Mouse (Mus musculus) limb, embryonic 14.5 days (tissue): ENCODE measurements at regions not wholly inside any gene's neighbourhood (a gene's known extent, or its start where the extent isn't known, plus 50 kb on each side); places are given as distances from the start of the nearest gene placed in this dataset.
A peak's percentile ranks its signal among the peaks of the same experiment; 100 is the strongest.

Source experiments
- ATAC-seq: fragments of 200-750 bp; cut with Nextera tagmentation; 2 replicates; pipeline ENCODE4 v1.8.0; 2017; ENCODE audit warnings: low read depth, moderate number of reproducible peaks, moderate TSS enrichment; ENCODE audit not compliant: low FRiP score
- DNase-seq: peaks from one replicate; pipeline ENCODE4 v3.0.0-alpha.2; 2015; ENCODE audit warnings: low spot score
- H3K27ac ChIP-seq: fragments of 300-500 bp; sonication (generic); replicated peaks from 2 replicates; pipeline ENCODE4 v1.5.1; 2014; ENCODE audit warnings: low read depth, mild to moderate bottlenecking, low read length, moderate library complexity, mixed read lengths
- H3K27me3 ChIP-seq: fragments of 300-500 bp; sonication (generic); 2 replicates; pipeline ENCODE4 v1.6.1; 2014; ENCODE audit warnings: low read length, mixed read lengths; ENCODE audit not compliant: control insufficient read depth, insufficient read depth
- H3K36me3 ChIP-seq: fragments of 300-500 bp; sonication (generic); 2 replicates; pipeline ENCODE4 v1.6.1; 2014; ENCODE audit warnings: mild to moderate bottlenecking, low read length, moderate library complexity, mixed read lengths; ENCODE audit not compliant: control insufficient read depth, insufficient read depth
- H3K4me1 ChIP-seq: fragments of 300-500 bp; sonication (generic); 2 replicates; pipeline ENCODE4 v1.6.1; 2014; ENCODE audit warnings: antibody characterized with exemption, low read length, mixed read lengths; ENCODE audit not compliant: control insufficient read depth, insufficient read depth
- H3K4me2 ChIP-seq: fragments of 300-500 bp; sonication (generic); replicated peaks from 2 replicates; pipeline ENCODE4 v1.6.1; 2014; ENCODE audit warnings: low read depth, mild to moderate bottlenecking, low read length, moderate library complexity; ENCODE audit not compliant: severe bottlenecking
- H3K4me3 ChIP-seq: fragments of 300-500 bp; sonication (generic); replicated peaks from 2 replicates; pipeline ENCODE4 v1.5.1; 2014; ENCODE audit warnings: low read length
- H3K9ac ChIP-seq: fragments of 300-500 bp; sonication (generic); 2 replicates; pipeline ENCODE4 v1.6.1; 2014; ENCODE audit warnings: mild to moderate bottlenecking, low read depth, low read length, moderate library complexity; ENCODE audit not compliant: severe bottlenecking
- H3K9me3 ChIP-seq: fragments of 300-500 bp; sonication (generic); 2 replicates; pipeline ENCODE4 v1.6.1; 2016; ENCODE audit warnings: low read length; ENCODE audit not compliant: control insufficient read depth
- POLR2A ChIP-seq: fragments of 200-500 bp; IDR thresholded peaks from 2 replicates; pipeline ENCODE4 v1.8.0; 2012; ENCODE audit warnings: inconsistent platforms, mild to moderate bottlenecking, moderate library complexity, borderline replicate concordance; ENCODE audit not compliant: insufficient read depth, insufficient read length; ENCODE audit errors: extremely low read depth
- WGBS: fragments of 180-500 bp; shearing (Covaris S2); extraction: QIAGEN DNeasy Blood & Tissue Kit; methylation state at CpG from one replicate; pipeline ENCODE4 v1.1.7; 2014; 5-methylcytosine and 5-hydroxymethylcytosine counted together

DNA sequence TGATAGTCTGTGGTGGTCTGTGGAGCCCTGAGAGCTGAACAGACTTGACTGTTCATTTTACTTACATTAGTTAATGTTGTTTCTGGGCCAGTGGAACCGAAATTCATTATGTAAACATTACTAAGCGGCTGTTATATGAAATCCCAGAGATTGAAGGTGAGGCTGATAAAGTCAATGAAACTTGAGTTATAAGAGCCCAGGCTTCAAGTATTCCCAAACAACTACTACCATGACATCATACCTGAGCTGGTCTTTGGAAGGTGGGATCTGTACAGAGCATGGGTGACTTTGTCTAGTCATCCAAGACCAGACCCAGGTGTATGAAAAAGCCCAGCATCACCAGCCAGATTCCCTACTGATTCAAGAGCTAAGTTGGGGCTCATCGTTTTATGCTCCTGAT lies 326.5 kb downstream of the Etnk1 start:
- 83% methylated on average over 3 of the region's 3 CpGs for WGBS
- H3K4me3 ChIP-seq = no peak overlapping the region

GRCm38 (mm10) chr6:143494341-143494740 lies 327.3 kb downstream of the Etnk1 start:
- ATAC-seq = no peak
- 73% methylated on average over 11 of the region's 11 CpGs for WGBS
- H3K4me3 ChIP-seq = no peak overlapping the region

More for the DNA sequence above, 326.5 kb downstream of the Etnk1 start:
- no peak overlapping the region for H3K27ac ChIP-seq
- DNase-seq (no peak), ATAC-seq (no peak)
- no peaks in the 10 kb centered on the region for H3K4me1 ChIP-seq
- H3K9ac ChIP-seq = no peak overlapping the region
- no peaks in the 10 kb centered on the region; the same call in 1 of the 2 replicates for H3K9me3 ChIP-seq
- no peaks in the 10 kb centered on the region for H3K36me3 ChIP-seq
- 0 out of 2 replicates have a peak, but pooled peaks cover 9% of the 10 kb centered on the region for H3K27me3 ChIP-seq
- no peak overlapping the region for H3K4me2 ChIP-seq
- no peak for TF ChIP-seq POLR2A

GRCm38 (mm10) chr6:143494886-143495285 lies 327.9 kb downstream of the Etnk1 start:
- 72% methylated on average over 7 of the region's 7 CpGs for WGBS
- ATAC-seq = no peak
- no peak for TF ChIP-seq POLR2A
- Histone ChIP-seq H3K27me3 (0 out of 2 replicates have a peak, but pooled peaks cover 12% of the 10 kb centered on the region), H3K4me1 (peaks cover 4% of the 10 kb centered on the region), H3K9ac (no peak overlapping the region), H3K36me3 (no peaks in the 10 kb centered on the region), H3K4me2 (no peak overlapping the region), H3K9me3 (no peaks in the 10 kb centered on the region; the same call in 1 of the 2 replicates), H3K4me3 (no peak overlapping the region), H3K27ac (no peak overlapping the region)
- DNase-seq = no peak

More at GRCm38 (mm10) chr6:143494341-143494740, 327.3 kb downstream of the Etnk1 start:
- Histone ChIP-seq H3K27me3 (0 out of 2 replicates have a peak, but pooled peaks cover 12% of the 10 kb centered on the region), H3K4me1 (no peaks in the 10 kb centered on the region), H3K9me3 (no peaks in the 10 kb centered on the region; the same call in 1 of the 2 replicates), H3K9ac (no peak overlapping the region), H3K27ac (no peak overlapping the region), H3K36me3 (no peaks in the 10 kb centered on the region), H3K4me2 (no peak overlapping the region)
- TF ChIP-seq POLR2A = no peak
- DNase-seq = no peak

GRCm38 (mm10) chr6:143498764-143499163 lies 331.7 kb downstream of the Etnk1 start:
- Histone ChIP-seq H3K36me3 (no peaks in the 10 kb centered on the region), H3K27me3 (peaks cover 21% of the 10 kb centered on the region; the same call in 1 of the 2 replicates), H3K4me3 (no peak overlapping the region), H3K4me2 (peak overlapping the region; percentile 29), H3K9ac (no peak overlapping the region), H3K9me3 (no peaks in the 10 kb centered on the region), H3K27ac (peak overlapping the region; percentile 41), H3K4me1 (peaks cover 12% of the 10 kb centered on the region)
- DNase-seq = no peak
- 31% methylated on average over 14 of the region's 14 CpGs for WGBS
- TF ChIP-seq POLR2A = no peak
- peak; percentile 34; the same call in 1 of the 2 replicates for ATAC-seq

DNA sequence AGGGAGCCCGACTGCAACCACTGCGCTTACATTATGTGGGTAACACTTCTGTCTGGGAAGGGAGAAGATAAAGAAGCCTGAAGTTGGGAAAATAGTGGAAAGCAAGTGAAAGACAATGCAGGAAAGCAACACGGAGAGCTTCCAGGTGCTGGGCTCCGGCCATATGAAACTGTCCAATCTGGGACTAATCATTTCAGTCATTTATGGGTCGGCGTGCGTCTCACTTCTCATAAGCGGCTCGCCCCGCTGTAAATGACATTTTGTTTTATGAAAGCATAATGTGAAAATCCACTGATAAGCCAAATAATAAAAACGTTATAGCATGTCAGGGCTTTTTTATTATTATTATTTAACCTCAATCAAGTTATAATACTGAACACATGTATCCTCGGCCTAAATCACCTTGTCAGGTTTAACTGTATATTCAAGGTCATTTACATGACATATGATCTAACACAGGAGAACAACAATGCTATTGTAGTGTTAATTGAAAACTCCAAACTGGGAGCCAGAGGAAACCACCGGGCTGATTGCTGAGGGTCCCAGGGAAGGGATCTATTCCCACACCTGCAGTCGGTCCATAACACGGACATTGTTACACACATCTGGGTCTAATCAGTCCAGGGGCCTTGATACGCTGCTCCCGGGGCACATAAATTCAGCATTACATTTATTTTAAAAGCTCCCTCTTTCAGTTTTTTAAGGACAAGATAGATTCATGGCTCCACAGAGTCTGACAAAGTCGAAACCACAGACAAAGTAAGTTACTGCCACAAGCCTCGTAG lies 332.4 kb downstream of the Etnk1 start:
- Histone ChIP-seq H3K27me3 (peaks cover 21% of the 10 kb centered on the region; the same call in 1 of the 2 replicates), H3K36me3 (no peaks in the 10 kb centered on the region), H3K4me2 (peak overlapping the region; percentile 36), H3K9ac (no peak overlapping the region), H3K4me1 (peaks cover 12% of the 10 kb centered on the region), H3K27ac (peak overlapping the region; percentile 41), H3K4me3 (no peak overlapping the region), H3K9me3 (no peaks in the 10 kb centered on the region)
- peak; percentile 78 for ATAC-seq
- peak; percentile 66 for DNase-seq
- TF ChIP-seq POLR2A = no peak
- 22% methylated on average over 19 of the region's 19 CpGs for WGBS
